ENCODE assay signal across 8 mouse cellular contexts in the genomic region with DNA sequence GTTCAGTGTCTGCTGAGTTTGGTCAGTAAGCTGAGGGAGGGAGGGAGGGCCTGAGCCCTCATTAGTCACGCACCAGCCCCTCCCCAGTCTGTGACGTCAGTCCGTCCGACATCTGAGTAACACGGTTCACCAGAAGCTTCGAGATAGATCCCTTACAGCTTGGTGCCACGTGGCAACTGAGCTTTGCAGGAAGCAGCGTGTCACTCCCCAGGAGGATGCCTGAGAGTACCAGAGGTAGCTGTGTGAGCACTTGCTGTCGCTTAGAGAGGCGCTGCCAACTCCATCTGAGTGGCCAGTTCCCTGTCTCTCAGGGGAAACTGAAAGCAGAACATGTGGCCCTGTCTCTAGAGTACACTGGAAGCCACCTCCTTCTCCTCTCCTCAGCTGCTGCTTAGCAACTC. TPM values are rescaled to one million over a fixed set of nuclear protein-coding genes. Genes with fewer than 3 reads are reported as not detected.
A peak's percentile ranks its signal among the peaks of the same experiment; 100 is the strongest.
DNase-seq lines count a peak whose midpoint lies in the region; ATAC-seq and TF ChIP-seq lines count a peak whose summit lies in the region.

No protein-coding gene starts in this region.

- no peak for TF ChIP-seq CTCF in liver, postnatal 0 days (IDR thresholded peaks at IDR 0.05; ENCODE audit: low read depth)
- no peak for TF ChIP-seq CTCF in spleen, adult 2 months (IDR thresholded peaks at IDR 0.05; ENCODE audit: extremely low read depth, insufficient read depth, insufficient read length, insufficient replicate concordance)

- peak; percentile 71 for ATAC-seq in liver, postnatal 0 days
- no peak for ATAC-seq in forebrain, embryonic 15.5 days (replicated peaks)

- no peak overlapping the region for H3K9ac ChIP-seq in liver, postnatal 0 days (replicated peaks)
- no peak overlapping the region for H3K9ac ChIP-seq in forebrain, embryonic 15.5 days (replicated peaks)

- DNase-seq in kidney, postnatal 4 days, result peak; percentile 49 to 58
- no peak for DNase-seq in kidney, adult 8-10 months
- DNase-seq in adipocyte (ENCODE audit: low spot score), result peak; percentile 62
- peak; percentile 34 for DNase-seq in forelimb bud, embryonic 11.5 days (ENCODE audit: low read depth, low spot score)
- DNase-seq in liver, postnatal 0 days, result peak; percentile 53
- DNase-seq in spleen, adult 2 months (ENCODE audit: low read depth in 1 of 2, low spot score in 2 of 2), result peak; percentile 10 to 41
- DNase-seq in right cerebral cortex, adult 18-20 months, result no peak

- TF ChIP-seq EP300 in liver, postnatal 0 days (IDR thresholded peaks at IDR 0.05; ENCODE audit: low read depth), result no peak

- WGBS in liver, postnatal 0 days (ENCODE audit: insufficient replicate concordance), result 37% methylated on average over 10 of the region's 10 CpGs
- WGBS in spleen, adult 2 months, result 20% methylated on average over 10 of the region's 10 CpGs
- WGBS in forebrain, embryonic 15.5 days, result 49% methylated on average over 10 of the region's 10 CpGs

- TF ChIP-seq POLR2A in spleen, adult 2 months (IDR thresholded peaks at IDR 0.05; ENCODE audit: low read depth, low read length), result no peak

- no peak overlapping the region for H3K4me3 ChIP-seq in liver, postnatal 0 days (ENCODE audit: low read depth, low read length)
- peak overlapping the region; percentile 46; the same call in 1 of the 2 replicates for H3K4me3 ChIP-seq in spleen, adult 2 months (ENCODE audit: extremely low read depth, insufficient read depth, insufficient read length)
- no peak overlapping the region for H3K4me3 ChIP-seq in forebrain, embryonic 15.5 days

- no peaks in the 10 kb centered on the region for H3K4me1 ChIP-seq in liver, postnatal 0 days (ENCODE audit: insufficient read depth)
- no peaks in the 10 kb centered on the region for H3K4me1 ChIP-seq in spleen, adult 2 months (ENCODE audit: control insufficient read depth, insufficient read depth, insufficient read length)
- peaks cover 5% of the 10 kb centered on the region for H3K4me1 ChIP-seq in forebrain, embryonic 15.5 days

- no peak overlapping the region for H3K27ac ChIP-seq in liver, postnatal 0 days (ENCODE audit: low read depth)
- peak overlapping the region; percentile 53; the same call in 1 of the 2 replicates for H3K27ac ChIP-seq in spleen, adult 2 months (ENCODE audit: insufficient read depth, low read length)
- H3K27ac ChIP-seq in forebrain, embryonic 15.5 days (replicated peaks), result no peak overlapping the region

- H3K27me3 ChIP-seq in liver, postnatal 0 days (ENCODE audit: insufficient read depth, low read length), result no peaks in the 10 kb centered on the region
- H3K27me3 ChIP-seq in spleen, adult 2 months (ENCODE audit: control insufficient read depth, insufficient read depth, low read length), result no peaks in the 10 kb centered on the region
- no peaks in the 10 kb centered on the region for H3K27me3 ChIP-seq in forebrain, embryonic 15.5 days

- H3K9me3 ChIP-seq in liver, postnatal 0 days (ENCODE audit: low read length), result no peaks in the 10 kb centered on the region
- H3K9me3 ChIP-seq in forebrain, embryonic 15.5 days, result no peaks in the 10 kb centered on the region

- peaks cover 23% of the 10 kb centered on the region for H3K36me3 ChIP-seq in liver, postnatal 0 days (replicated peaks; ENCODE audit: insufficient read depth, low read length)
- peaks cover 4% of the 10 kb centered on the region; the same call in 1 of the 2 replicates for H3K36me3 ChIP-seq in spleen, adult 2 months (ENCODE audit: control insufficient read depth, insufficient read depth, low read length)
- peaks cover 3% of the 10 kb centered on the region; the same call in 1 of the 2 replicates for H3K36me3 ChIP-seq in forebrain, embryonic 15.5 days

- 0 out of 2 replicates have a peak overlapping the region, but pooled peaks have one; percentile 1 for H3K4me2 ChIP-seq in liver, postnatal 0 days (ENCODE audit: low read depth, low read length)
- no peak overlapping the region for H3K4me2 ChIP-seq in forebrain, embryonic 15.5 days (replicated peaks)

RNA-seq across cellular contexts. Expression of a gene that starts 49.8 kb away (rescaled TPM):
- 28.0 and 30.5 TPM in 2 replicates for polyA plus RNA-seq in liver, postnatal 0 days (2015; fragmentation: Nextera tagmentation; extraction: Ambion mirVana)
- polyA plus RNA-seq in spleen, adult 2 months (2012; rRNA removed), result 31.2 and 36.6 TPM in 2 replicates
- polyA plus RNA-seq in forebrain, embryonic 15.5 days (2015; fragmentation: Nextera tagmentation; extraction: Ambion mirVana), result 94.2 and 95.7 TPM in 2 replicates

Comparison
In these comparisons a context has a peak if more than half of its experiments do, and no peak if none do; other contexts are left out.
1. DNase-seq: peak in kidney, postnatal 4 days (2 of 2), adipocyte (single experiment), forelimb bud, embryonic 11.5 days (single experiment), liver, postnatal 0 days (single experiment) and spleen, adult 2 months (2 of 2); none in kidney, adult 8-10 months (0 of 2) and right cerebral cortex, adult 18-20 months (single experiment).